Mouse (Mus musculus): ENCODE measurements around the gene Hdac10. TPM values are rescaled to one million over a fixed set of nuclear protein-coding genes. Genes with fewer than 3 reads are reported as not detected.

Hdac10 gene
- 10 to 100 TPM in 24 of 26 experiments, 1 to 10 TPM in 2; 7.6 to 59.0 (median 28.6) TPM for total RNA-seq (2018; cell fraction: chromatin; rRNA removed)
- 1 to 10 TPM; 3.4 to 6.7 (median 4.6) TPM for total RNA-seq (2018; cell fraction: cytosol; rRNA removed)
- total RNA-seq (2018; cell fraction: nucleus; rRNA removed), result 10 to 100 TPM in 18 of 26 experiments, 1 to 10 TPM in 8; 3.6 to 35.8 (median 16.6) TPM
- polyA plus RNA-seq (2018), result 3.9 to 7.2 TPM (median 5.5 TPM) in 3 replicates

GRCm38 (mm10) chr15:89128382-89129350 lies at the start of gene Hdac10:
TSS of gene Hdac10 (minus strand) at chr15:89128700.
- H3K36me3 ChIP-seq (ENCODE audit: inconsistent target), result no peaks in the 10 kb centered on the region
- 7% methylated on average over 36 of the region's 36 CpGs for WGBS (ENCODE audit: missing documents)
- H3K27ac ChIP-seq, result peak within 1 kb of the TSS; percentile 65
- peak within 1 kb of the TSS; percentile 64 for H3K4me3 ChIP-seq (ENCODE audit: inconsistent target)
- H3K79me2 ChIP-seq (ENCODE audit: inconsistent target), result no peaks in the 10 kb centered on the region; the same call in 1 of the 2 replicates

GRCm38 (mm10) chr15:89177576-89178259 lies 49.2 kb upstream of the Hdac10 start:
- 15% methylated on average over 2 of the region's 4 CpGs for WGBS (ENCODE audit: missing documents)
- Histone ChIP-seq H3K27ac (peak overlapping the region; percentile 100), H3K4me3 (ENCODE audit: inconsistent target) (peak overlapping the region; percentile 93; the same call in 1 of the 2 replicates), H3K36me3 (ENCODE audit: inconsistent target) (no peaks in the 10 kb centered on the region), H3K79me2 (ENCODE audit: inconsistent target) (peaks cover 72% of the 10 kb centered on the region)

- no peaks in the 10 kb centered on the region for H3K36me3 ChIP-seq (ENCODE audit: inconsistent target)
- 4% methylated on average over 4 of the region's 5 CpGs for WGBS (ENCODE audit: missing documents)
- peak overlapping the region; percentile 100 for H3K27ac ChIP-seq
- H3K4me3 ChIP-seq (ENCODE audit: inconsistent target), result peak overlapping the region; percentile 6; the same call in 1 of the 2 replicates
- peaks cover 78% of the 10 kb centered on the region for H3K79me2 ChIP-seq (ENCODE audit: inconsistent target)
These were observed 48.6 kb upstream of the Hdac10 start for GRCm38 (mm10) chr15:89177121-89177520.

GRCm38 (mm10) chr15:89175411-89176155 lies 47.1 kb upstream of the Hdac10 start:
- H3K4me3 ChIP-seq (ENCODE audit: inconsistent target), result no peak overlapping the region
- no peaks in the 10 kb centered on the region for H3K36me3 ChIP-seq (ENCODE audit: inconsistent target)
- H3K27ac ChIP-seq, result no peak overlapping the region
- H3K79me2 ChIP-seq (ENCODE audit: inconsistent target), result peaks cover 93% of the 10 kb centered on the region
- WGBS (ENCODE audit: missing documents), result 87% methylated on average over 13 of the region's 13 CpGs

- no peak overlapping the region for H3K27ac ChIP-seq
- WGBS (ENCODE audit: missing documents), result 93% methylated on average over 10 of the region's 11 CpGs
- peaks cover 95% of the 10 kb centered on the region for H3K79me2 ChIP-seq (ENCODE audit: inconsistent target)
- H3K4me3 ChIP-seq (ENCODE audit: inconsistent target), result no peak overlapping the region
- H3K36me3 ChIP-seq (ENCODE audit: inconsistent target), result no peaks in the 10 kb centered on the region
These were observed 46.4 kb upstream of the Hdac10 start for GRCm38 (mm10) chr15:89174889-89175339.

- Histone ChIP-seq H3K27ac (peak overlapping the region; percentile 90), H3K4me3 (ENCODE audit: inconsistent target) (peak overlapping the region; percentile 46), H3K36me3 (ENCODE audit: inconsistent target) (peaks cover 9% of the 10 kb centered on the region), H3K79me2 (ENCODE audit: inconsistent target) (peaks cover 95% of the 10 kb centered on the region)
- WGBS (ENCODE audit: missing documents), result 19% methylated on average over 14 of the region's 15 CpGs
These were observed 45.4 kb upstream of the Hdac10 start for GRCm38 (mm10) chr15:89173906-89174214.

GRCm38 (mm10) chr15:89173024-89173905 lies 44.8 kb upstream of the Hdac10 start:
- Histone ChIP-seq H3K27ac (peak overlapping the region; percentile 90), H3K79me2 (ENCODE audit: inconsistent target) (peaks cover 95% of the 10 kb centered on the region), H3K4me3 (ENCODE audit: inconsistent target) (peak overlapping the region; percentile 46), H3K36me3 (ENCODE audit: inconsistent target) (peaks cover 15% of the 10 kb centered on the region)
- WGBS (ENCODE audit: missing documents), result 2% methylated on average over 63 of the region's 65 CpGs

- 27% methylated on average over 17 of the region's 17 CpGs for WGBS (ENCODE audit: missing documents)
These were observed 43.9 kb upstream of the Hdac10 start for GRCm38 (mm10) chr15:89172276-89172935.

GRCm38 (mm10) chr15:89171526-89172051 lies 43.1 kb upstream of the Hdac10 start:
- peaks cover 29% of the 10 kb centered on the region for H3K36me3 ChIP-seq (ENCODE audit: inconsistent target)
- 94% methylated on average over 5 of the region's 5 CpGs for WGBS (ENCODE audit: missing documents)
- peak overlapping the region; percentile 90 for H3K27ac ChIP-seq
- peaks cover 100% of the 10 kb centered on the region for H3K79me2 ChIP-seq (ENCODE audit: inconsistent target)
- H3K4me3 ChIP-seq (ENCODE audit: inconsistent target), result no peak overlapping the region

More at GRCm38 (mm10) chr15:89172276-89172935, 43.9 kb upstream of the Hdac10 start:
- Histone ChIP-seq H3K27ac (peak overlapping the region; percentile 90), H3K79me2 (ENCODE audit: inconsistent target) (peaks cover 100% of the 10 kb centered on the region), H3K4me3 (ENCODE audit: inconsistent target) (peak overlapping the region; percentile 46), H3K36me3 (ENCODE audit: inconsistent target) (peaks cover 22% of the 10 kb centered on the region)

GRCm38 (mm10) chr15:89170102-89170501 lies 41.6 kb upstream of the Hdac10 start:
- Histone ChIP-seq H3K36me3 (ENCODE audit: inconsistent target) (peaks cover 44% of the 10 kb centered on the region), H3K4me3 (ENCODE audit: inconsistent target) (no peak overlapping the region), H3K79me2 (ENCODE audit: inconsistent target) (peaks cover 91% of the 10 kb centered on the region), H3K27ac (no peak overlapping the region)
- 86% methylated on average over 3 of the region's 3 CpGs for WGBS (ENCODE audit: missing documents)

- Histone ChIP-seq H3K27ac (no peak overlapping the region), H3K36me3 (ENCODE audit: inconsistent target) (peaks cover 50% of the 10 kb centered on the region), H3K4me3 (ENCODE audit: inconsistent target) (no peak overlapping the region), H3K79me2 (ENCODE audit: inconsistent target) (peaks cover 84% of the 10 kb centered on the region)
- 88% methylated on average over 10 of the region's 10 CpGs for whole genome bisulfite sequencing (ENCODE audit: missing documents)
These were observed 40.9 kb upstream of the Hdac10 start for GRCm38 (mm10) chr15:89169431-89169830.

- H3K79me2 ChIP-seq (ENCODE audit: inconsistent target), result peaks cover 79% of the 10 kb centered on the region
- H3K4me3 ChIP-seq (ENCODE audit: inconsistent target), result no peak overlapping the region
- no peak overlapping the region for H3K27ac ChIP-seq
- WGBS (ENCODE audit: missing documents), result 94% methylated on average over 10 of the region's 10 CpGs
- H3K36me3 ChIP-seq (ENCODE audit: inconsistent target), result peaks cover 56% of the 10 kb centered on the region
These were observed 40.4 kb upstream of the Hdac10 start for GRCm38 (mm10) chr15:89168922-89169321.

All from macrophage (primary cell).